Mouse (Mus musculus): Measurements from ENCODE around the gene Gja5. TPM values are rescaled to one million over a fixed set of nuclear protein-coding genes. Genes with fewer than 3 reads are reported as not detected.
"Not testable (repeated sequence)": the region's sequence is repeated elsewhere in the genome, so short reads cannot be mapped to it uniquely, and the experiment has no call there.

Gja5 gene
- polyA plus RNA-seq, 1 experiment from 2014 or later = 1.1 TPM

GRCm38 (mm10) chr3:97060119-97060518 lies 155.6 kb downstream of the Gja5 start:
- no peak overlapping the region for H3K27ac ChIP-seq (ENCODE audit: low read depth, low read length)
- no peak overlapping the region for H3K9ac ChIP-seq (ENCODE audit: low read length)
- WGBS = 95% methylated on average over 4 of the region's 4 CpGs
- no peak overlapping the region for H3K4me3 ChIP-seq (ENCODE audit: low read depth, low read length)
- H3K36me3 ChIP-seq (ENCODE audit: control insufficient read depth, insufficient read depth, low read length) = no peaks in the 10 kb centered on the region
- DNase-seq (ENCODE audit: low spot score) (no peak), ATAC-seq (no peak)
- no peaks in the 10 kb centered on the region for H3K9me3 ChIP-seq (replicated peaks; ENCODE audit: control insufficient read depth, low read length)
- no peaks in the 10 kb centered on the region for H3K27me3 ChIP-seq (replicated peaks; ENCODE audit: control insufficient read depth, insufficient read depth, low read length)
- H3K4me2 ChIP-seq (ENCODE audit: low read length) = no peak overlapping the region
- no peaks in the 10 kb centered on the region for H3K4me1 ChIP-seq (ENCODE audit: control insufficient read depth, insufficient read depth, low read length)

- Histone ChIP-seq H3K9me3 (replicated peaks; ENCODE audit: control insufficient read depth, low read length) (no peaks in the 10 kb centered on the region), H3K4me2 (ENCODE audit: low read length) (no peak overlapping the region), H3K4me3 (ENCODE audit: low read depth, low read length) (no peak overlapping the region), H3K9ac (ENCODE audit: low read length) (no peak overlapping the region), H3K27ac (ENCODE audit: low read depth, low read length) (no peak overlapping the region), H3K4me1 (ENCODE audit: control insufficient read depth, insufficient read depth, low read length) (no peaks in the 10 kb centered on the region), H3K27me3 (replicated peaks; ENCODE audit: control insufficient read depth, insufficient read depth, low read length) (no peaks in the 10 kb centered on the region), H3K36me3 (ENCODE audit: control insufficient read depth, insufficient read depth, low read length) (no peaks in the 10 kb centered on the region)
- DNase-seq (ENCODE audit: low spot score) (no peak), ATAC-seq (no peak)
- 81% methylated on average over 4 of the region's 5 CpGs for WGBS
Measured at GRCm38 (mm10) chr3:97062814-97063213, 158.3 kb downstream of the Gja5 start.

- H3K4me3 ChIP-seq (ENCODE audit: low read depth, low read length) = no peak overlapping the region
- 56% methylated on average over 6 of the region's 6 CpGs for WGBS
- H3K9me3 ChIP-seq (replicated peaks; ENCODE audit: control insufficient read depth, low read length) = no peaks in the 10 kb centered on the region
- H3K27me3 ChIP-seq (replicated peaks; ENCODE audit: control insufficient read depth, insufficient read depth, low read length) = no peaks in the 10 kb centered on the region
- H3K9ac ChIP-seq (ENCODE audit: low read length) = no peak overlapping the region
- H3K27ac ChIP-seq (ENCODE audit: low read depth, low read length) = no peak overlapping the region
- ATAC-seq (no peak), DNase-seq (ENCODE audit: low spot score) (no peak)
- no peaks in the 10 kb centered on the region for H3K36me3 ChIP-seq (ENCODE audit: control insufficient read depth, insufficient read depth, low read length)
- H3K4me1 ChIP-seq (ENCODE audit: control insufficient read depth, insufficient read depth, low read length) = no peaks in the 10 kb centered on the region
- H3K4me2 ChIP-seq (ENCODE audit: low read length) = no peak overlapping the region
Measured at GRCm38 (mm10) chr3:97064046-97064445, 159.6 kb downstream of the Gja5 start.

GRCm38 (mm10) chr3:97069589-97069988 lies 165.1 kb downstream of the Gja5 start:
- 84% methylated on average over 7 of the region's 7 CpGs for WGBS
- not testable (repeated sequence) for H3K4me1 ChIP-seq (ENCODE audit: control insufficient read depth, insufficient read depth, low read length); H3K27me3 ChIP-seq (replicated peaks; ENCODE audit: control insufficient read depth, insufficient read depth, low read length); H3K27ac ChIP-seq (ENCODE audit: low read depth, low read length); H3K4me2 ChIP-seq (ENCODE audit: low read length); H3K4me3 ChIP-seq (ENCODE audit: low read depth, low read length); H3K9me3 ChIP-seq (replicated peaks; ENCODE audit: control insufficient read depth, low read length); DNase-seq (ENCODE audit: low spot score); ATAC-seq; H3K9ac ChIP-seq (ENCODE audit: low read length); H3K36me3 ChIP-seq (ENCODE audit: control insufficient read depth, insufficient read depth, low read length)

- WGBS = 74% methylated on average over 9 of the region's 9 CpGs
- H3K9ac ChIP-seq (ENCODE audit: low read length); H3K36me3 ChIP-seq (ENCODE audit: control insufficient read depth, insufficient read depth, low read length); H3K4me2 ChIP-seq (ENCODE audit: low read length); DNase-seq (ENCODE audit: low spot score); H3K4me3 ChIP-seq (ENCODE audit: low read depth, low read length); H3K27me3 ChIP-seq (replicated peaks; ENCODE audit: control insufficient read depth, insufficient read depth, low read length); ATAC-seq; H3K4me1 ChIP-seq (ENCODE audit: control insufficient read depth, insufficient read depth, low read length); H3K27ac ChIP-seq (ENCODE audit: low read depth, low read length); H3K9me3 ChIP-seq (replicated peaks; ENCODE audit: control insufficient read depth, low read length): not testable (repeated sequence)
Measured at GRCm38 (mm10) chr3:97071916-97072315, 167.4 kb downstream of the Gja5 start.

- not testable (repeated sequence) for H3K27me3 ChIP-seq (replicated peaks; ENCODE audit: control insufficient read depth, insufficient read depth, low read length); H3K9ac ChIP-seq (ENCODE audit: low read length); H3K27ac ChIP-seq (ENCODE audit: low read depth, low read length); H3K36me3 ChIP-seq (ENCODE audit: control insufficient read depth, insufficient read depth, low read length); DNase-seq (ENCODE audit: low spot score); H3K4me3 ChIP-seq (ENCODE audit: low read depth, low read length); H3K4me2 ChIP-seq (ENCODE audit: low read length); H3K9me3 ChIP-seq (replicated peaks; ENCODE audit: control insufficient read depth, low read length); H3K4me1 ChIP-seq (ENCODE audit: control insufficient read depth, insufficient read depth, low read length); ATAC-seq
- WGBS = 80% methylated on average over 5 of the region's 5 CpGs
Measured at GRCm38 (mm10) chr3:97072361-97072760, 167.9 kb downstream of the Gja5 start.

GRCm38 (mm10) chr3:97075744-97076350 lies 171.4 kb downstream of the Gja5 start:
- not testable (repeated sequence) for H3K27me3 ChIP-seq (replicated peaks; ENCODE audit: control insufficient read depth, insufficient read depth, low read length); ATAC-seq; H3K27ac ChIP-seq (ENCODE audit: low read depth, low read length); DNase-seq (ENCODE audit: low spot score); H3K36me3 ChIP-seq (ENCODE audit: control insufficient read depth, insufficient read depth, low read length); H3K4me1 ChIP-seq (ENCODE audit: control insufficient read depth, insufficient read depth, low read length); H3K4me2 ChIP-seq (ENCODE audit: low read length); H3K4me3 ChIP-seq (ENCODE audit: low read depth, low read length); H3K9me3 ChIP-seq (replicated peaks; ENCODE audit: control insufficient read depth, low read length); H3K9ac ChIP-seq (ENCODE audit: low read length)
- 16% methylated on average over 2 of the region's 11 CpGs for WGBS

- Histone ChIP-seq H3K36me3 (ENCODE audit: control insufficient read depth, insufficient read depth, low read length) (no peaks in the 10 kb centered on the region), H3K9ac (ENCODE audit: low read length) (no peak overlapping the region), H3K4me1 (ENCODE audit: control insufficient read depth, insufficient read depth, low read length) (no peaks in the 10 kb centered on the region), H3K27ac (ENCODE audit: low read depth, low read length) (no peak overlapping the region), H3K4me2 (ENCODE audit: low read length) (no peak overlapping the region), H3K9me3 (replicated peaks; ENCODE audit: control insufficient read depth, low read length) (no peaks in the 10 kb centered on the region), H3K27me3 (replicated peaks; ENCODE audit: control insufficient read depth, insufficient read depth, low read length) (no peaks in the 10 kb centered on the region), H3K4me3 (ENCODE audit: low read depth, low read length) (no peak overlapping the region)
- no peak for DNase-seq (ENCODE audit: low spot score)
- 35% methylated on average over 6 of the region's 6 CpGs for WGBS
- ATAC-seq = no peak
Measured at GRCm38 (mm10) chr3:97076412-97076811, 171.9 kb downstream of the Gja5 start.

- Histone ChIP-seq H3K4me3 (ENCODE audit: low read depth, low read length) (no peak overlapping the region), H3K36me3 (ENCODE audit: control insufficient read depth, insufficient read depth, low read length) (no peaks in the 10 kb centered on the region), H3K9ac (ENCODE audit: low read length) (no peak overlapping the region), H3K4me2 (ENCODE audit: low read length) (no peak overlapping the region), H3K4me1 (ENCODE audit: control insufficient read depth, insufficient read depth, low read length) (no peaks in the 10 kb centered on the region), H3K9me3 (replicated peaks; ENCODE audit: control insufficient read depth, low read length) (no peaks in the 10 kb centered on the region), H3K27ac (ENCODE audit: low read depth, low read length) (no peak overlapping the region), H3K27me3 (replicated peaks; ENCODE audit: control insufficient read depth, insufficient read depth, low read length) (no peaks in the 10 kb centered on the region)
- no peak for DNase-seq (ENCODE audit: low spot score)
- WGBS = 49% methylated on average over 4 of the region's 4 CpGs
- no peak for ATAC-seq
Measured at GRCm38 (mm10) chr3:97078436-97078835, 173.9 kb downstream of the Gja5 start.

Data from forebrain, embryonic 14.5 days (tissue).